Mouse (Mus musculus): Measurements from ENCODE around the gene Ubap2l.

Gene Ubap2l

GRCm38 (mm10) chr3:90052351-90053241 lies at the start of gene Ubap2l:
TSS of gene Ubap2l (minus strand) at chr3:90052628.
- DNase-seq: peak; percentile 100

DNA sequence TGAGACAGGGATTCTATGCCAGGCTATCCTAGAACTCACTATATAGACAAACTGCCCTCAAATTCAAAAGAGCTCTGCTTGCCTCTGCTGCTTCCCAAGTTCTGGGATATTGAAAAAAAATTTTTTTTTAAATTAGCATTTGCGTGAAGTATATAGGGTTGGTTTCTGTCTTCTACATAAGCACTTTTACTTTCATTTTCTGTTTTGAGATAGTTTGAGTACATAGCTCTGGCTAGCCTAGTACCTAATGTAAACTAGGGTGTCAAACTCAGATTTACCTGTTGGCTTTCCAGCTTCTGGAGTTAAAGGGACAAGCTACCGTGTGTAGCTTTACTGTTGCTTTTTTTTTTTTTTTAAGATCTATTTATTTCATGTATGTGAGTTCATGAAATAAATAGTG lies 49.2 kb upstream of the Ubap2l start:
- no peak for DNase-seq

- DNase-seq: no peak
These were observed 48.6 kb upstream of the Ubap2l start for GRCm38 (mm10) chr3:90101010-90101409.

DNA sequence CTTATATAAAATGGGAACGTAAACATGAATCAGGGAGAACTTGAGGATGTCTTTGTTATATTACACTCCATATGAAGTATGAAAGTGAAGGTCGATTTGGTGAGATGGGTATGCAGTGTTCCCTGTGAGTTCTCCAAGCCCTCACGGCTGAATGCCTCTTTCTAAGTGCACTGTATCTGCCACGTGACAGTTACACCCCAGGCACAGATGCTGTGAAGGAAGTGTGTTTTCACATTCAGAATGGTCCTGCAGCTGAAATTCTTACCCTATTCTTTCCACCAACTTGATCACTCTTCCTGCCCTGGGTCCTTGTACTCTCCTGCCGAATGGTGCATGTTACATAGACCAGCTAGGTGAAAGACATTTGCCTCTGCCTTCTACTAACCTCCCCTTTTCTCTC lies 45.5 kb upstream of the Ubap2l start:
- no peak for DNase-seq

DNA sequence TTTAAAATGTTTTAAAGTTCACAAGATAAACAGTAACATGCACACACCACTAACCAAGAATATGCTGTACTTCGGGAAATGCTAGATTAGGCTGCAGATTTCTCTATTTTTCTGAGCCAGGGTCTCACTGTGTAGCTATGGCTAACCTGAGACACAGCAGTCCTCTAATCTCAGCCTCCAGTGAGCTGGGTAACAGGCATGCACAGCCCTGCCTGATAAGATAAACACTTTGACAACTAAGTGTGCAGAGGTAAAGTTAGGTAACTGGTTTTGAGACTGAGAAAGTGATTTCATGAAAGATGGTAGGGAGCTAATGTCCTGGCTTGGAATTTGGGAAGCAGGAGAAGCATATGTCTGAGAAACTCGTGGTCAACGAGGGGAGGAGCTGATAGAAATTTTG lies 42.0 kb upstream of the Ubap2l start:
- no peak for DNase-seq

DNA sequence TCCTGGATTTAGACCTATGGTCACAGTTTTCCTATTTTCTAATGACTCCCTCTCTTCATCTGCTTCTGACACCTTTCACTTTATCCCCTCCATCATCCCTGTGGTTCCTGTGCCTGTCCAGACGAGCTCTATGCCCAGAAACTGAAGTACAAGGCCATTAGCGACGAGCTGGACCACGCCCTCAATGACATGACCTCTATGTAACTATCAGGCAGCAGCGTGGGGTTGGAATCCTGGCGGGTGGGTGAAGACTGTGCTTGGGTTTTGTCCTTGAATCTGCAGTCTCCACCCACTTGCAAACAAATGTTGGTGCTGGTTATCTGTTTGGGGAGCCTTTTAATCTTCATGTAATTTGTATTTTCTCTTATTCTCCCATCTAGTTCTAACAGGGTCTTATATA lies 38.5 kb upstream of the Ubap2l start:
- no peak for DNase-seq

DNA sequence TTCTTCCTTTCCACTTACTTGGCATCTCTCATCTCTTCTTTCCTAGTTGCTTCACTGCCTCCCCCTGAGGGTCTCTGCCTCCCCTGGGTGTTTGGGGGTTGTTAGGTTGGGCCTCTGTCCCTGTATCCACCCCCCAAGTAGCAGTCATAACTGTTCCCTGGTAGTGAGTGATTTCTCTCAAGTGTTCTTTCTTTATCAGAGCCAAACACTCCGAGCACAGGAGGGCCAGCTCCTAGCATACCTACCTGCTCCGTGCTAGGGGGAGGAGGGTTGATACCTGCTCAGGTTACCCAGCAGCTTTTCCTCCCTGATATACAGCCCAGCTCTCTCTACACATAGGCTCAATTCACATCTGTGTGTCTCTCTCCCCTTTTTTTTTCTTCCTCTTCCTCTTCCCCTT lies 36.2 kb upstream of the Ubap2l start:
- no peak for DNase-seq

DNA sequence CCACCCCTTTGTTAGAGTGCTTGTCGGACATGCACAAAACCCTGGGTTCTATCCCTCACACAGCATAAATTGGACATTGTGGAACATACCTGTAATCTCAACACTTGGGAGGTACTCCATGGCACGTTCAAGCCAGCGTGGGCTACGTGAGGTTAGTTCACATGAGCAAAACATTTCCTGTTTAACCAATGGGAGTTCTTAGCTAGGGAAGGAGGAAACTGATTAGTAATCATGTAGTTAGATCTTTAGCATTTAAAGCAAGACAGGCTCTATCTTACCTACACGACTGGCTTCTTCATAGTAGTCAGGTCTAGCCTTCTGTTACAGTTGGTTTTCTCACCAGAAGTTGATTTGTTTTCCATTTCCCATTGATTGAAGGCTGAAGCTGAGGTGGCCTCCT lies 33.6 kb upstream of the Ubap2l start:
- DNase-seq: no peak

GRCm38 (mm10) chr3:90085281-90085680 lies 32.9 kb upstream of the Ubap2l start:
- no peak for DNase-seq

DNA sequence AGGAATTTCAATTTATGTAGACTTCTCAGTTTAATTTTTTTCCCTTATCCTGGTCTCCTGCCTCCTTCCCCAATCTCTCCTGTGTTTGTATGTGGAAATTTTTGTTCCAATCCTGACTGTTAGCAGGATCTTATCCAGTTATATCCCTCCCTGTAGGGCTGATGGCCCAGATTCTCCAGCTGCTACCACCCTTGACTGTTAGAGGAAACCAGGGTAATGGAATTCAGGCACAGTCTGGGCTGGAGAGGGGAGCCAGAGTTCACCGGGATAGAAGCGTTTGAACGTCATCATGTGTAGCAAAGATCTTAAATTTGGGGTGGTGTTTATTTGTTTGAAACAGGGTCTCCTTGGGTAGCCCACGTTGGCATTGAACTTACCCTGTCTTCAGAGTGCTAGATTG lies 32.4 kb upstream of the Ubap2l start:
- DNase-seq: no peak

DNA sequence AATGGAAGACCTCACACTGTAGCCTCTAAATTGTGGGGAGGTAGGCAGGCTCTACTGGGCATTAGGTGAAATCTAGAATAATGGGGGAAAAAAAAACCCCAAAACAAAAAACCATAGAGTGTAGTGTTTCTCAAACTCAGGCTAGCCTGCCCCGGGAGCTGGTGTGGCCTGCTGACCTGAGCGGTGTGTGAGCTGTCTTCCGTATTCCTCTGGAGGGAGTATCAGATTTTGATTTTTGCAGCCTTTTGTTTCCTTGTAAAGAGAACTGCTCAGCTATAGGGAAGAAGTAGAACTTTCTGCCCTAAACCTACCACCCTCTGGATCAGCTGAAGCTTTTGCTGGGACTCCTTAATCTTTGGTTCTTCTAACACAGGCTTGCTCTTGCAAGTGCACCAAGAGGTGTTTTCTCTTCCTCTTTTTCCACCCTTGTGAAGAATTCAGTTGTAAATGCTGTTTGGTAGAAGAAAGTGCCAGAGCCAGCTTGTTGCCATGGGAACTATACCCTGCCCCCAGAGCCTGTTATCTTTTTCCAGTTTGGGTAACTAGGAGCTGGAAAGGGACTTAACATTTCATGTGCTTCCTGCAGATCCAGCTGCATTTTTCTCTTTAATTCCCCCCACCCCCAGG lies 31.4 kb upstream of the Ubap2l start:
- DNase-seq: no peak

DNA sequence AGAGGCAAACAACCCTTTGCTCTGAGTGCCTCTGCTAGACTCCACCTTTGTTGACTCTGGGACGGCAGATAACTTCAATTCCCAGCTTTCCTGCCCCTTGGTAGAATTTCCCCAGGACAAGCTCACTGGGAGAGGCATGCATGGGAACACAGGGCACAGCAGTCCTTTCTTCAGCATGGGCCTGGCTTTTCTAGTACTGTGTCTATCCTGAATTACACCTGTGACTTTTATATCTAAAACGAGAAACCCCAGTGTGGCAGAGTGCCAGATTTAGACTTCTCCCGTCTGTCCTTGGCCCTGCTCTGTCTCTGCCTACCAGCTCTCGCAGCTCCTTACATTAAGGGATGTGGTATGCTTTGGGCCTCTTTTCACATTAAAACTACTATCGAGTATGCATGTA lies 30.6 kb upstream of the Ubap2l start:
- DNase-seq: no peak

DNA sequence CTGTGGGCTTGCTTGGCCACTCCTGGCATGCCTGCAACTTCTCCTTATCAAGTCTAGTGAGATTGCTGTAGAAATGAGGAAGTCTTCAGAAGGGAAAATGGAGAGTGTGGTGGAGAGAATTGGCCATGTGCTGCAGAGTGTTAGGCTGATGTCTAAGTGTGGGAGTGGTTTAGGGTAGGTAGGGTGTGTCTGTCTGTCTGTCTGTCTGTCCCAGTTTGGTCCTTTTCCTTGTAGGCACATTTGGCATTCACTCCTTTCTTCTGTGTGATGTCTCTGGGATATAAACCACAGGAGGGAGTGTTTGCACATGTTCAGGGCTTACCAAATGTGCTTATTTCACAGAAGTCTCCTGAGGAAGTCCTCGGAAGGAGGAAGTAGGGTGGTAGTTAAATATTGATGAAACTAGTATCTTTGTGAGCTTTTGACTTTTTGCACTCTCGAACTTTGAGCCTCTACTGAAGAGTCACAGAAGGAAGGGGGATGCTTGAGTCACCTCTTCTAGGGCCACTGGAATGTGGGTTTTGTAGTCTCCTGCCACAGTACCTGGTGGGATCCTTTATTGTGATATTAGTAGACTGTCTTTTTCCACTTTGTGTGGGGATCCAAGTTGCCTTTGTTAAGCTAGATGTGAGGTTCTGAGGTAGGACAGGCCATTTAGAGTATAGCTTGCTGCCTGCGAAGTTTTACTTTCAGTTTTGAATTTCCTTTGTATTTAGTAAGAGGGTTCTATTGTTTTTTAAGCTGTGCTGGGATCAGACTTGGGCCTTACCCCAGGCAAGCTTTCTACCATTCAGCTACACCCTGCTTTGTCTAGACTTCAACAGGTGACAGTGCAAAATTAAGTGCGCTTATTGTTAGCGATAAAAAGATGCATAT lies 29.2 kb upstream of the Ubap2l start:
- no peak for DNase-seq

GRCm38 (mm10) chr3:90080498-90080863 lies 28.1 kb upstream of the Ubap2l start:
- no peak for DNase-seq

DNA sequence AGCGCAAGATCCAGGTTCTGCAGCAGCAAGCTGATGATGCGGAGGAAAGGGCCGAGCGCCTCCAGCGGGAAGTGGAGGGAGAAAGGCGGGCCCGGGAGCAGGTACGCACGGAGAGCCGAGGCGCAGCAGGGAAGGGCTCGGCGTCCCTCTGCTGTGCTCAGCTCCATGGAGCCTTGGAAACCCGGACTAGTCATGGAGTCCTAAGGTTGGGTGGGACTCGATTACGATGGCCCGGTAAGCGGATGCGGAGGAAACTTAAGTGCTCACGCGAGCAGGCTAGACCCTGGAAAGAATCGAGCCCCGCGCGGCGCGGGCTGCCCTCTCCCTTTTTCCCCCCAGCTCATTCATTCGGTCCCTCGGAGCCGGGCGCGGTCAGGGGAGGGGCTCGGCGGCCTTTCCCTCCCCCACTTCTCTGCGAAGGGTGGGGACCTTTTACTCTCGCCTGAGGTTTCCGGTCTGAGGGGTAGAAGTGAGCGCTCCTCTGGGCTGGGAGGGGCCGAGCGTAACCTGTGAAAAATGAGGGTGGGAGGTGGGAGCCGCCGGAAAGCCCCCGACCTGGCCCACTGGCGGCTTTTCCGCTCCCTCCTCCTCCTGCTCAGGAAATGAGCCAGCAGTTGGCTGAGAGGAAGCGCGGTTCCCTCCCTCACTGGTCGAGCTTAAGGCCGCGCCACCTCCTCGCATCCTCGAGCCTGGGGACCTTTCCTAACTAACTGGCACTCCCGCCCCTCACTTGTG lies 27.5 kb upstream of the Ubap2l start:
- DNase-seq: peak; percentile 66

- peak; percentile 99 for DNase-seq
These were observed 26.8 kb upstream of the Ubap2l start for GRCm38 (mm10) chr3:90079133-90079762.

- DNase-seq: no peak
These were observed 25.8 kb upstream of the Ubap2l start for GRCm38 (mm10) chr3:90078224-90078623.

- peak; percentile 93 for DNase-seq
These were observed 24.7 kb upstream of the Ubap2l start for GRCm38 (mm10) chr3:90076921-90077716.

DNA sequence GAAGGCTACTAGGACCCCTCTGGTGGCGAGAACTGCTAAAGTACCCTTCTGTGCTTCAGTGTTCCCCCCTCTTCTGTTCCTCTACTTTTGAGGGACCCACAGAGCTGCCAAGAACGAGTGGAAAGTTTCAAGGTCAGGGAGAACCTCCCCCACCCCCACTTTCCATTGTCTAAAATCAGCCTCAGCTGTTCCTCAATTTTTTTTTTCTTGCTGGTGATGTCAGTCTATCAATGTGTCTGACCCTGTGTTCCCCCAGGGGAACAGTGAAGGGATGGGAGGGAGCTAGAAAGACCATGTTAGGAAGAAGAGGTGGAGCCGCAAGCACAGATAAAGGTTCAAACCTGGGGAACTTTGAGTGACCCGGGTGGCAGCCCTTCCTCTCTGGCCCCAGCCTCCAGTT lies 19.9 kb upstream of the Ubap2l start, which contains the start of gene Tpm3:
TSS of gene Tpm3 (plus strand) at position 356 of the 400 bp plus-strand sequence.
- no peak for DNase-seq

DNA sequence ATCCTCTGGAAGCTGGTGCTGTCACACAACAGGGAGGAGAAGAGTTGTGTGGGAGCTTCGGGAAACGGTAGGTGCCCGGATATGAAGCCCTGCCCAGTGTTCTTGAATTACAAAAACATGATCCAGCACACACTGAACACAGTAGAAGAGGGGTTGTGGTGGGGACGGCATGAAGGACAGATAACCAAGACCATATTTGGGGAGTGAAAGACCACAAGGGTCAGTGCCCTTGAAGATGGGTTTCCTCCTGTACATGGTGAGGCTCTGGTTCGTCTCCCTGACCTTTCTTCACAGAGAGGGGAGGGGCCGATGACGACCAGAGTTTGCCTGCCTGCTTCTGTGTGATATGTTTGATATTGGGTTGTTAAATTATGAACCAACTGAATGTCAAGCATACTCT lies 17.3 kb upstream of the Ubap2l start:
- no peak for DNase-seq

DNA sequence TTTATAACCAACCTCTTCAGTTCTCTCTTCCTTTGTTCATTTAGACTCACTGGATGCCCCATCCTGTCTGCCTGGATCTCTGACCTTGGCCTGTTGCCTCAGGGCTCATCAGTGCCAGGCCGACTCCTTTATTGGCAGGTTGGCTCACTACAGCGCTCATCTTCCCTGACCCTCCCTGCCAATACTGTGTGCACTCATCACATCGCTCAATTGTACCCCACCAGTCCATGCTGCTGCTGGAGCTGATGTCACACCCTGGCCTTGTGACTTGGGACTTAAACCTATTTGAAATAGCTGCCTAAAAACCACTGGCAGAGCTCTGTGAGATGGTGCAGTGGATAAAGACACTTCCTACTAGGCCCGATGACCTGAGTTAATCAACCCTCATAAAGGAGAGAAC lies 15.4 kb upstream of the Ubap2l start:
- no peak for DNase-seq
